Mouse (Mus musculus): ENCODE results near the gene Coro6. TPM values are rescaled to one million over a fixed set of nuclear protein-coding genes. Genes with fewer than 3 reads are reported as not detected.
A peak's percentile ranks its signal among the peaks of the same experiment; 100 is the strongest.

Coro6 gene
- 1 to 10 TPM; 1.3 to 2.0 TPM for total RNA-seq (2021)
- polyA plus RNA-seq (2012; rRNA removed): 6.0 and 9.2 TPM in 2 replicates
- long read RNA-seq, partial matches to known transcripts: 0 of 2 reads
- long read RNA-seq, other reads (novel, unspliced or antisense): 2 of 2 reads

DNA sequence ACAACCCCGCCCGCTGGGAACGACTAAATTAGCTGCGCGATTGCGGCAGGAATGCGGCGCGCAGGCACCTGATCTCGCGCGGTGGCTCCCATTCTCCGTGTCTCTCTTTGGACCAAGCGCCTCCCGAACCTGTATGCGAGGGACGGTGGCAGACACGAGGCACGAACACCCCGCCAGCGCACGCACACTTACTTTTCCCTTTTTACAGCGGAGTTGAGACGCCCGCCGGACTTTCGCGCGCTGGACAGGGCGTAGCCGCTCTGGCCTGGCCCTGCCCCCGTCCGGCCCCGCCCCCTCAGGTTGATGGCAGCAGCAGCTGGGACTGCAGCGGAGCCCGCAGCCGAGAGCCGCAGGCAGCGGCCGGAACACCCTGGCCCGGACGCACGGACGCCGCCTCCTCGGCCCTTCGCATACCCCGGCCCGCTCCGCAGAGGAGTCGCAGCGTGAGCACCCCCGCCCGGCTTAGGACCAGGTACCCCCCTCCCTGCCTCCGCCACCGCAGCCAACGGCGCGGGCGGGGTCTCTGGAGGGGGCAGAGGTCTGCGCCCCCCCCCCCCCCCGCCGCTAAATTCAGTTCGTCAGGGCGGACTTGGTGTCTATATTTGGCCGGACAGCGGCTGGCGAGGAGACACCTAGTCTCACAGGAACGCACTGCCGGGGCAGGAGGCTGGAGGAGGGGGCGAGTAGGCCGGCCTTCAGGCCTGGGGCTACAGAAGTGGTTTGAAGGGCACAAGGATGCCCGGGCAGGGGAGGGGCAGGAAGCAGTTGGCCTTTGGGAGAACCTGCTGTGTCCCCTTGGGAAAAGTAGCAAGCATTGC, at the start of gene Coro6:
Gene Coro6, plus strand, starts transcription at position 129 of the 818 bp plus-strand sequence.
- DNase-seq: peak; percentile 89

DNA sequence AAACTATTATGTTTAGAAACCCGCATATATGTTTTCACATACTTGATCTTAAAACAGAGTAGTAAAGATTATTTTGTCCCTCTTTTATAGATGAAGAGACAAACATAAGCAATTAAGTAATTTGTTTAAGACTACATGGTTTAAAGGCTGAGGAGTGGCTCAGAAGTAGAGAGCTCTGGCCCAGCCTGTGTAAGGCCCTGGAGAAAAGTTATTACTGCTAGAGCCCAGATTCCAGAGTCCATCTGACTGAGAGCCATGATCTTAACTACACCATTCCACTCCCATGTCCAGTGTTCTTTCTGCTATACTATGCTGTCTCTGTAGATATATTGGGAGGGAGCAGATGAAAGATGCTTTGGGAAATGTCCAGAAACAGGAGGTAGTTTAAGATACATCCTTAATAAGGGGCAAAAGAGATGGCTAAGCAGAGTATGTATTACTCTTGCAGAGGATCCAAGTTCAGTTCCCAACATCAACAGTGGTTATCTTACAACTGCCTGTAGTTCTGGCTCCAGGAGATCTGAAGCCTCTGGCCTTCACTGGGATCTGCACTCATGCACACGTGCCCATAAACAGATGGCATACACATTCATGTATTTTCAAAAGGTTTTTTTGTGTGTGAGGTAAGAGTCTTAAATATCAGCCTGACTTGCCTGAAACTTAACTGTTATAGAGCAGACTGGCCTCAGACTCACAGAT, 47.9 kb upstream of the Coro6 start:
- DNase-seq: no peak

DNA sequence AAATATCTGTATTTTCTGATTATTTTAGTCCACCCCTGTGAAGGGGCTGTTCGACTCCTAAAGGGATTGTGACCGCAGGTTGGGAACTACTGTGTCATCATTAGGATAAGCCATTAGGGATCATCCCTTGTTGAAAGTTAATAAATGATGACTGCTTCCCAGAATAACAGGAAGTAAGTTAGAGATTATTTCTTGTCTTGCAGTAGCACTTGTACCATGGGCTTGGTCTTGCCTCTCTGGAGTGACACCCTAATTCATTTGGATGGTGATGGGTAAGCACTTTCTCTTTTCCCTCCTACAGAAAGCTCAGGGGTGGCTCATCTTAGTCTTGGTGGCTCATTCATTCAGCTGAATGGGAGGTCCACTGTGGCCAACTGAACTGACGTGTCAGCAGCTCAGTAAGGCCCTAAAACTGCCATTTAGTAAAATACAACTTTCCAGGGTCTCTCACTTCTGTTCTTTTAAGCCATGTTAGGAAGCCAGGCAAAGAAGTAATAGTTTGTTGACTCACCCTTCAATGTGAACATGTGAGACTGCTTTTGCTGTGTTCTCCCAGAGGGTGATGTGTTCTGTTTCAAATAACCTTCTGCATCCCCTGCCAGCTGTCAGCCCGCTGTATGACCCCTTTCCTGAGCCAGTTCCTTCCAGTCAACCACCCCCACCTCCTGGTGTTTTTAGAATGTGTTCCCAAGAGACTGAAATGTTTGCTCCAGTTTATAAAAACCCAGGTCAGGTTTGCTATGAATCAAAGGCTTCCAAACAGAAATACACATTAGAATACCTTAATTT, 45.8 kb upstream of the Coro6 start:
- peak; percentile 10 for DNase-seq

DNA sequence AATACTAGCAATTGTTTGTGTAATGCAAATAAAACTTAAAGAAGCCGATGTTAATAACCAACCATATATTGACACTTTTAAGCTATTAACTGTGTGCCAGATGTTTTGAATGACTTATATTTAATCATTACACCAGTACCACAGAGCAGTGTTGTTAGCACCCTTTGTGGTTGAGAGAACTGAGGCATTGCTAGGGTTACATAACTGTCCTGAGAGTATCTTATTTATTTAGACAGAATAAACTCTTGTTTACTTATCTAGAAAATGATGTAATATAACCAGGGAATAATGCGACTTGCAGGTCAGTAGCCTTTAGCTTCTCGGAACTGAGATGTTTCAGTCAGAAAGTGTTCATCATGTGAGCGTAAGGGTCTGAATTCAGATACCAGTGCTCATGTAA, 44.2 kb upstream of the Coro6 start:
- DNase-seq: no peak

DNA sequence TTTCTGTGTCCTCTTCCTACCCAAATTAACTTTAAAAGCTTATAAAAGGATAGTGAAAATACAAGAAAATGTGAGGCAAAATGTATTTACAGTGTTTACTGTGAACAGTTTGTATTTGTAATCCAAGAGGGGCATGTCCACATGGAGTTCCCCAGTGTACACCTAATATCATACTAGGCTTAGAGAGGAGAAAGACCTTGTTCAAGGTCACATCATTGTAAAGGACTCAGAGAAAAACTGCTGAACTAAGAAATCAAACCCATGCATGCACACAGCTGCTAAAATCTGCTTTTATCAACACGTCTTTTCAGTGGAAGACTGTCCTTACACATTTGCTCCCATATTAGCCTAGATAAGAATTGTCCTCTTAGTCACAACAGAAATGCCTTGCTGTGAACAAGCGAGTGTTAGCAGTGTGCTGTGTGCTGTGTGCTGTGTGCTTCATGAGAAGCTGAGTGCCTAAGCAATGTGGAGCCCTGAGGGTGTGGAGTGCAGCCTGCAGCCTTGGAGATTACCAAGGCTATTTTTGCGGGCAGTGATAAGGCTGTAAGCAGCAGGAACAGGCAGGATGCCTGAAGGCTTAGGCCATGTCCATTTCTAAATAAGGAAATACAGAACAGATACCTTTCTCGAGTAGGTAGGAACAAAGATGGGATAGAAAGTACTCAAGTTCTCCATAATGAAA, 38.9 kb upstream of the Coro6 start:
- DNase-seq: peak; percentile 39

DNA sequence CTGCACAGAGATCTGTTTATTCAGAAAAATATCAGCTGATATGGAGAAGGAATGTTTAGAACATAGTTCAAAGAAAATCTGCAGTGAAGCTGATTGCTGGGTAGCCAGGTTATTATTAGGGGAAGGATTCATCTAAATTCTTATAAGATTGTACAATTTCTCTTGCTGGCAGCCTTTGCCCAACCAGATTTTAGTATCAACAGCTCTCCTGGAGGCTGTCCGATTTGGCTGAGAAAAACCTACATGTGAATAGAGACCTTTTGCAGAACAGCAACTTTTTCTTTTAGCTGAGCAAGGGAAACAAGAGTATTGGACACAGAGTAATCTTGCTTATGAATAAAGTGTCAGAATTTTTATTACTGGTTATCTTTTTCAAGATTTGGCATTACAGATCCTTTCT, 33.8 kb upstream of the Coro6 start:
- DNase-seq: no peak

DNA sequence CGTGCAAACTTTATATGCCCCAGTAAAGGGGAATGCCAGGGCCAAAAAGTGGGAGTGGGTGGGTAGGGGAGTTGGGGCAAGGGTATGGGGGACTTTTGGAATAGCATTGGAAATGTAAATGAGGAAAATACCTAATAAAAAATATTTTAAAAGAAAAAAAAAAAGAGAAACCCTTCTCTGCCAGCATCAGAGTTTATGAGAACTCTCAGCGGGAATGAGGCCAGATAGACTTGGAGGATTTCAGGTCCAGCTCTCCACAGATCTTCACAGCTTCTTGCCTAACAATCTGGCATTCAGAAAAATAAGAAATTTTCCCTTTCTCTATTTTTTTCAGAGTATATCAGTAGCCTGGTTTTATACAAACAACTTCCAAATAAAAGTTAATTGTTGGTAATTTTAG, 25.2 kb upstream of the Coro6 start:
- DNase-seq: no peak

DNA sequence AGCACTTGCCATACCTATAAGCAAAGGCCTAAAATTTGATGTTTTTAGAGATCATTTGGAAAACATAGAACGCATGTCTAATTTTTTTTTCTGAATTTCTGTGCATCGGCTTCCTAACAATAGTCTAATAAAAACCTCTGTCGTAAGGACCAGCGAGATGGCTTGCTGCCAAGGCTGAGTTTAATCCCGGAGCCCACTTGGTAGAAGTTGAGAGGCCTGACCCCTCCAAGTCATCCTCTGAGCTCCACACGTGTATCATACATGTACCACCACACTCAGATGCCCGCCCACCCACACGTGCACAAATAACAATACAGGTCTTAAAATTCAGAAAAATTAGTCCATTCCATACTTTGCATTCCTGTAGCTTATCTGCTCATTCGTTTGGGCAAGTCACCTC, 22.1 kb upstream of the Coro6 start:
- no peak for DNase-seq

DNA sequence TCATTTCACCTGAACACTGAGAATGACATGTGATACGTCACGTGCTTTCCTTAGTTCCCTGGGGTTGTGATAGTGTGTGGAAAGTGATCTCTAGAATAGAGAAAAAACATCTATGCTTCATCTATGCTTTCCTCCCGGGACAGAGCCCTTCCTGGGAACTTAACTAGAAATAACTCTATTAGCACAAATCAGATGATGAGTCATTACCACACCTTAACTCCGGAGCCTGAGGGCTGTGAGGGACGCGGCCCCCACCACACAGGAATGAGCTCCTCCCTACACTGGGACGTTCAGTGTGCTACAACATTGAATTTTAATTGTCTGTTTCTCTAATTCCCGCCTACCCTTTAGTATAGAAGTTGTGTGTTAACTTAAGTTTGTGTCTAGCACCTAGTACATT, 21.2 kb upstream of the Coro6 start:
- no peak for DNase-seq

DNA sequence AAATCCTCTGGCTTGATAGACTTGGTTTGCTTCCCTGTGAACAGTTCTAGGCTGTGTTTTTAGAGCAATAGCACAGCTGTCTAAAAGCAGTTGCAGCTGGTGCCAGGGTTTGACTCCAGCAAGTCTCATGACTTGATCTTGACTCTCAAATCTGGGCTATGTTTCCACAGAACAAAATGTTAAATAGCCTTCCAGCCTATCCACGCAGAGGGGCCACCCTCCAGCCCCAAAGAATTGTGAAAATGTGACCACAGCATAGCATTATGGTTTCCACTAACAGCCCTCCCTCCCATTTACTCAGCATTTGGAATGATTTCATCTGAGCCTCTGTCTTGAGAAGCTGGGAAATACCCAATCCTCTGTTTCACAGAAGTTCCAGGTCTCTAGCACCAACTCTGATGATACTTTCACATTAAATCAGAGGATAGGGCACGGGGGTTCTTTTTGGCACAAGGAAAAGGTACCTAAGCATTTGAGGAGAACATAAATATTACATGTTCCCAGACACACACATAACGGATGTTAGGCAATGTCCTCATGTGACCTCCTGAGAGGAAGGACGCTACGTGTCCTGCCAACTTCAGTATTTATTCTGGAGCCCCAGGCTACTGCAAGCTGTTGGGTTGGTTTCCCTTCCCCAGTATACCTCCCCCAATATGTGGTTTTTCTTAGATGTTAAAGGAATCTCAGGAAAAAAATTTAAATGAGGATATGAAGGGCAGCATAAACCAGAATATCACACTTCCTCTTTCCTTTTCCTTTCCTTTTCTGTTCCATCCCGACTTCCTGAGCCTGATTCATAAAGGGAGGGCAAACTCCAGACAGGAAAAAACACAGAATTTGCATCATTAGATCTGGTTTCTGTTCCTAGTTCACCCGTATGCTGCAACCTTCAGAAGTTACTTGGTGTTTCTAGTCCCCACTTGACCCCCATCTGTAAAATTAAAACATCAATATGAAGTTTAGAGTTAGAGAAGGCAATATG, 19.7 kb upstream of the Coro6 start:
- peak; percentile 44 for DNase-seq

DNA sequence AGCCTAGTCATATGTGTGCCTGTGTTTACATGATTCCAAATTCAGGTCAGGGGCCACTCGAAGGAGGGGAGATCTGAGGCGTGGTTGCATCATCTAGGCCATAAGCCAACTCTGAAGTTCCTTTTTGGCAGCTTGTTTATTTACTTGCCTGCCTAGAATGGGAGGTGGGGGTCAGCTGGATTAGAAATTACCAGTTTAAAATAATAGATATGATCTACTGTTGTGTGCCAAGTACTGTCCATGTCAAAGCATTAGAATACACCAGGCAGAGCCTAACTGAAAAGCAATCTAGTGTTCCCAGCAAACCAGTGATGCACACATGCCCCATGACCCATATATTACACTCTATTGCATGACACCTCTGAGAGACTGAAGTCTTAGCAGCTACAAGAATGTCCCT, 17.3 kb upstream of the Coro6 start:
- DNase-seq: peak; percentile 58

DNA sequence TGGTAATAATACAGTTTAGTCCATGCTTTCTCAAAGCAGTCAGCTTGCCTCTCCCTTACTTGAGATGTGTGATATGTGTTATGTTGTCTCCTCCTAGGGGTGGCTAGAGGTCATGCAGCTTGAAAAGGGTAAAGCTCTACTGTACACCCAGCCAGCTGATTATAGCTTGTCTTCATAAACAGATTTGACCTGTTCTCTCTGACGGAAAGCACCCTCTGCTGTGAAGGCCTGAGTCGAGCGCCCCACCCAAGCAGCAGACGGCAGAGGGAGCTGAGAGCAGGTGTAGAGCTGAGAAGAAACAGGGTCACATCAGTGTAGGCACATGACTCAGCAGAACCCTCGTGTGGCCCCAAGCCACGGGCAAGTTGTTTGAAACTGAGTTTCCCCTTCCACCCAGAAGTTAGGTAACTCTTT, 15.6 kb upstream of the Coro6 start:
- peak; percentile 65 for DNase-seq

DNA sequence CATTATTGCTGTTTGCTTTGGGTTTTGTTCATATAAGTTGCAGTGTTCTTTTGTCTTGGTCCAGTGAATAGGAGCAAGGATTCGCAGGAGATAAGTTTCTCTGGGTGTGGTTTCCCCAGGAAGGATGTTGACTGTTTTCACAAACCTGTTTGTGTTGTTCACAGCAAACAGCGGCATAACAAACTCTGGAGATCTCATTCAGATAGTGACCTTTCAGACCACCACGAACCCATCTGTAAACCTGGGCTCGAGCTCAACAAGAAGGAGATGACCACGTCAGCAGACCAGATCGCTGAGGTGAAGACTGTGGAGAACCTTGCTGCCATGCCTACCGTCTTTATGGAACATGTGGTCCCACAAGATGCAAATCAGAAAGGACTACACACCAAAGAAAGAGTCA, 13.0 kb upstream of the Coro6 start:
- no peak for DNase-seq

DNA sequence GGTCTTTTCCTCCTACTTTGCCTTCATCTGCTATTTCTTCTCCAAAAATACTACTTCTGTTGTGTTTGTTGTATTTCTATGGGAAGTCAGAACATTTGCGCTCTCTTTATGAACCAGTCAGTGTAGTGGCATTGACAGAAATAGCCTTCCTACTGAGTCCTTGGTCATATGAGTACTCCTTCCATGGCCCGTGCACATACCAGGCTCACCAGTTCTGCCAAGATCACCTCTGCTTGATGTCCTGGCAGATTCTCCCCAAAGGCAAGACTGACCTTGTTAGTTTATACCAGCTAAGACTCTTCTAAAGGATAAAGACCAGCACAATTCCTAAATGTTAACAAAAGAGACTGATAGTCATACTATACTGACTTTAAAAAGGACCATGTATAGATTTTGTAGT, 10.5 kb upstream of the Coro6 start:
- DNase-seq: no peak

DNA sequence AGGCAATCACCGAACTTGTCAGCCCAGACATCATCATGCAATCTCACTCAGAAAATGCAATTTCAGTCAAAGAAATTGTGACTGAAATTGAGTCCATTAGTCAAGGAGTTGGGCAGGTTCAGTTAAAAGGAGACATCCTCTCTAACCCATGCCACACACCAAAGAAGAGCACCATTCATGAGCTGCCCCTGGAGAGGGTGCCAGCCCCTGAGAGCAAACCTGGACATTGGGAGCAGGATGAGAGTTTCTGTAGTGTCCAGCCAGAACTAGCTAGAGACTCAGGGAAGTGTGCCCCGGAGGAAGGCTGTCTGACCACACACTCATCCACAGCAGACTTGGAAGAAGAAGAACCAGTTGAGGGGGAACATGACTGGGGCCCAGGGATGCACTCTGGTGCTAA, 8.8 kb upstream of the Coro6 start:
- DNase-seq: no peak

DNA sequence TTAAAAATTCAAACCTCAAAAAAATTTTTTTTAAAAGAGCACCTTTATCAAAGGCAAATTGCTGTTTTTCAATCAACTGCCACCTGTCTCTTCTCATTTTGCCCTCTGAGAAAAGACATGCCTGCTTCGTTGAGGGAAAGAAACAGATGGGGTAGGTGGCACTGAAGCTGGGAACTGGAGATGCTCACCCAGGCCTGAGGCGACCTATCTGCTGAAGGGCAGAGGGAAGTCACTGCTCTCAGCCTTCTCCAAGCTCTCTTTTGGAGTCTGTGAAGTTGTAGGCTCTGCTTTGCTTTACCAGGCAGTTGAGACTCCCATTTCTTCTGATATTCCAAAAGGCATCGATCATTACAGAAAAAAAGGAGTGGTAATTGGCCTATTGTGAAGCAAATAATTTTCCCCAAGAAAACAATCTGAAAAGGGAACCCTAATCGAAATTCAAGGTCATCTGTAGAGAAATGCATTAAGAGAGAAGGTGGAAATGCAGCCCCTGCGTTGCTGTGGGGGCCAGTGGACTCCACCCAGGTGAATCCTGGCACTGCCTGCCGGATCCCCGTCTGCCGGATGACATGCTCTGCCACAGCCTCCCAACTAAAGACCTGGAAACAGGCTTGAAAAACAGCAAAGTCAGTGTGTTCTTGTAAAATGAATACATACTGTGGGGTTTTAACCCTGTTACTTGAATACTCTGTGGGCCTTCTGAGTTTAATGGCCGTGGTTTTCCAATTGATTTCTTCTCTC, 6.3 kb upstream of the Coro6 start:
- no peak for DNase-seq

DNA sequence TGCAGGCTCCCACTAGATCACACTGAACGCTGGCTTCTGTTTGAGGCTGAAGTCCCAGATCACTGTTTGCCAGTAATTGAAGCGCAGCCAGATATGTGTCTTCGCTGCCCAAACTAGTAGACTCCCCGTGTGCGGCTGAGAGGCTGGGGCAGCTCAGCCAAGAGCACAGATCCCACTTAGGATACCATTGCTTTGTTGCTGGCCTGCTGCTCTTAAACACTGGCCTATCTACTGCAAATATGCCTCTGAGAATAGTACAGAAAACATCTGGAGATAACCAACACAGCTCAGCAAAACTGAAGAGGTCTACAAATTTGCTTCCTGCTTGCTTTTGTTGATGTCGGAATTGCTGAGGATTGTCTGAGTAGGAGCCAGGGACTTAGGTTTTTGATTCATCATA, 5.3 kb upstream of the Coro6 start:
- DNase-seq: no peak

DNA sequence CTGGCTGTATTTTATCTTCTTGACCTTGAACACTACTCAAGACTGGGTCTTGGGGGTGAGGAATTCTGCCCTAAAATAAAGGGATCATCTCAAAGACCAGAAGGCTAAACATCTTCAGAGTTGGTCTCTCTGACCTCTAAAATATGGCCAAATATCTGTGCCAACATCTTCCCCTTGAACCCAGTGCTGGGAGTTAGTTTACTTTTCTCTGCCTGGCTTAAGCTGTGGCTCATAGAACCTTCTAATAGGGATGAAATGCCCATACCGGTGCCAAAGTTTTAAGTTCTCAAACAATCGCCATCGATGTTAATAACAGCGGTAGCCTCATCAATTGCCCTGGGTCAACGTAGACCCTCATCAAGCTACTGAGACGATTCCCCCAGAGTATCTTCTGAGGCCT, 355 bp upstream of the Coro6 start:
- DNase-seq: no peak

DNA sequence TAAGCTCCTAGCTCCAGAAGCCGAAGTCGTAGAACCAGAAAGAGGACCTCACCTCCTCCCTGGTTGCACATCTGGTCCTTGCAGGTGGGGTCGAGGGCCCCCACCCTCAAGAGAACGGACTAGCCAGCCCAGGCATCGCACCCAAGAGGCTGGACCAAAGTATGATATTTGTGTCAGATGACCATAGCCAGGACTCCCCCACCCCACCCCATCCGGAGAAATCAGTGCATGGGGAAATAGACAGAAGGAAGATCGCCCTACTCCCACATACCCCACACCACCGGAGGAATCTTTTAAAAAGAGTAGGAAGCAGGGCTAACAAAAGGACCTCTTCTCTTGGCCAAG, 862 bp downstream of the Coro6 start:
- DNase-seq: no peak

DNA sequence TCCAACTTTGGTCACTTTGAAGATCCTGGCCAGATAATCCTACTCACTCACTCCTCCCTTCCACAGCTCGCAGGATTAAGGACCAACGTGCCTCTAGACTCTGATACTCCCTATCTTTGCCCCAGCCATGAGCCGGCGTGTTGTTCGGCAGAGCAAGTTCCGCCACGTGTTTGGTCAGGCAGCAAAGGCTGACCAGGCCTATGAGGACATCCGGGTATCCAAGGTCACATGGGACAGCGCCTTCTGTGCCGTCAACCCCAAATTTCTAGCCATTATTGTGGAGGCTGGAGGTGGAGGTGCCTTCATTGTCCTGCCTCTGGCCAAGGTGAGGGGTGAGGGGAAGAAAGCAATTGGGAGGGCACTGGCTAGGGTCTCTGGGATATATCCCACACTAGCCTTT, 1.6 kb downstream of the Coro6 start:
- DNase-seq: no peak
